Mouse (Mus musculus) limb, embryonic 14.5 days (tissue): ENCODE results near the gene Ccdc6. TPM values are rescaled to one million over a fixed set of nuclear protein-coding genes. Genes with fewer than 3 reads are reported as not detected.

Experiments used
- ATAC-seq: fragments of 200-750 bp; cut with Nextera tagmentation; 2 replicates; pipeline ENCODE4 v1.8.0; 2017; ENCODE audit warnings: low read depth, moderate number of reproducible peaks, moderate TSS enrichment; ENCODE audit not compliant: low FRiP score
- DNase-seq: peaks from one replicate; pipeline ENCODE4 v3.0.0-alpha.2; 2015; ENCODE audit warnings: low spot score
- H3K27ac ChIP-seq: fragments of 300-500 bp; sonication (generic); replicated peaks from 2 replicates; pipeline ENCODE4 v1.5.1; 2014; ENCODE audit warnings: low read depth, mild to moderate bottlenecking, low read length, moderate library complexity, mixed read lengths
- H3K27me3 ChIP-seq: fragments of 300-500 bp; sonication (generic); 2 replicates; pipeline ENCODE4 v1.6.1; 2014; ENCODE audit warnings: low read length, mixed read lengths; ENCODE audit not compliant: control insufficient read depth, insufficient read depth
- H3K36me3 ChIP-seq: fragments of 300-500 bp; sonication (generic); 2 replicates; pipeline ENCODE4 v1.6.1; 2014; ENCODE audit warnings: mild to moderate bottlenecking, low read length, moderate library complexity, mixed read lengths; ENCODE audit not compliant: control insufficient read depth, insufficient read depth
- H3K4me1 ChIP-seq: fragments of 300-500 bp; sonication (generic); 2 replicates; pipeline ENCODE4 v1.6.1; 2014; ENCODE audit warnings: antibody characterized with exemption, low read length, mixed read lengths; ENCODE audit not compliant: control insufficient read depth, insufficient read depth
- H3K4me2 ChIP-seq: fragments of 300-500 bp; sonication (generic); replicated peaks from 2 replicates; pipeline ENCODE4 v1.6.1; 2014; ENCODE audit warnings: low read depth, mild to moderate bottlenecking, low read length, moderate library complexity; ENCODE audit not compliant: severe bottlenecking
- H3K4me3 ChIP-seq: fragments of 300-500 bp; sonication (generic); replicated peaks from 2 replicates; pipeline ENCODE4 v1.5.1; 2014; ENCODE audit warnings: low read length
- H3K9ac ChIP-seq: fragments of 300-500 bp; sonication (generic); 2 replicates; pipeline ENCODE4 v1.6.1; 2014; ENCODE audit warnings: mild to moderate bottlenecking, low read depth, low read length, moderate library complexity; ENCODE audit not compliant: severe bottlenecking
- H3K9me3 ChIP-seq: fragments of 300-500 bp; sonication (generic); 2 replicates; pipeline ENCODE4 v1.6.1; 2016; ENCODE audit warnings: low read length; ENCODE audit not compliant: control insufficient read depth
- POLR2A ChIP-seq: fragments of 200-500 bp; IDR thresholded peaks from 2 replicates; pipeline ENCODE4 v1.8.0; 2012; ENCODE audit warnings: inconsistent platforms, mild to moderate bottlenecking, moderate library complexity, borderline replicate concordance; ENCODE audit not compliant: insufficient read depth, insufficient read length; ENCODE audit errors: extremely low read depth
- WGBS: fragments of 180-500 bp; shearing (Covaris S2); extraction: QIAGEN DNeasy Blood & Tissue Kit; methylation state at CpG from one replicate; pipeline ENCODE4 v1.1.7; 2014; 5-methylcytosine and 5-hydroxymethylcytosine counted together
- polyA plus RNA-seq, 2 experiments: library from polyadenylated mRNA; depleted of rRNA in 1 of 2; stranded (reverse) in 1 of 2; unstranded in 1 of 2; fragments of >200 nt; fragmentation: Nextera tagmentation in 1 of 2; extraction: Ambion mirVana in 1 of 2; gene quantifications; 2 replicates each; pipeline versions ENCODE4 v1.2.1 to v1.2.3; 2012 to 2014

Ccdc6 gene
- polyA plus RNA-seq, 2 experiments = 23.1 to 29.6 TPM

DNA sequence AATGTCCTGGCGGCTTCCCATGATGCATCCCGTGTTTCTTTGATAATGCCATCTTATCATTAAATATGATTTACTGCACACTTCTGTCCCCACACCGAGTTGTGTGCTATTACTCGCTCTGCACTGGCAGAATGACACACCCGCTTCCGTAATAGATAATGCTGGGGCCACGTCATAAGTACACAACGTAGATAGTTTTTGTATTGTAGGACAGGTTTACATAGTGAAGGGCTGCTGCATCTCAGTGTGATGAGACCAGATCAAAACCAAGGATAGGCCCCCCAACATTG lies 24.4 kb downstream of the Ccdc6 start:
- Histone ChIP-seq H3K4me1 (peaks cover 10% of the 10 kb centered on the region), H3K36me3 (no peaks in the 10 kb centered on the region), H3K27ac (no peak overlapping the region), H3K4me2 (no peak overlapping the region), H3K4me3 (no peak overlapping the region), H3K9me3 (no peaks in the 10 kb centered on the region), H3K9ac (no peak overlapping the region), H3K27me3 (no peaks in the 10 kb centered on the region)
- ATAC-seq (no peak), DNase-seq (no peak)
- no peak for TF ChIP-seq POLR2A
- WGBS = 89% methylated on average over 8 of the region's 8 CpGs

- DNase-seq (no peak), ATAC-seq (no peak)
- Histone ChIP-seq H3K27ac (no peak overlapping the region), H3K36me3 (no peaks in the 10 kb centered on the region), H3K4me2 (no peak overlapping the region), H3K9me3 (no peaks in the 10 kb centered on the region), H3K27me3 (no peaks in the 10 kb centered on the region), H3K9ac (no peak overlapping the region), H3K4me3 (no peak overlapping the region), H3K4me1 (peaks cover 10% of the 10 kb centered on the region)
- no peak for TF ChIP-seq POLR2A
- 100% methylated on average over 2 of the region's 2 CpGs for WGBS
Observed at GRCm38 (mm10) chr10:70123454-70123853, 26.5 kb downstream of the Ccdc6 start.

GRCm38 (mm10) chr10:70125491-70125890 lies 28.6 kb downstream of the Ccdc6 start:
- no peak for TF ChIP-seq POLR2A
- H3K36me3 ChIP-seq = no peaks in the 10 kb centered on the region
- H3K27ac ChIP-seq = no peak overlapping the region
- ATAC-seq (no peak), DNase-seq (no peak)
- no peak overlapping the region for H3K4me2 ChIP-seq
- H3K27me3 ChIP-seq = no peaks in the 10 kb centered on the region
- peaks cover 4% of the 10 kb centered on the region for H3K4me1 ChIP-seq
- no peak overlapping the region for H3K9ac ChIP-seq
- no peak overlapping the region for H3K4me3 ChIP-seq
- 69% methylated on average over 7 of the region's 7 CpGs for WGBS
- no peaks in the 10 kb centered on the region for H3K9me3 ChIP-seq

GRCm38 (mm10) chr10:70127273-70127672 lies 30.4 kb downstream of the Ccdc6 start:
- no peak overlapping the region for H3K9ac ChIP-seq
- DNase-seq = no peak
- no peaks in the 10 kb centered on the region for H3K9me3 ChIP-seq
- no peaks in the 10 kb centered on the region for H3K36me3 ChIP-seq
- TF ChIP-seq POLR2A = no peak
- WGBS = 82% methylated on average over 8 of the region's 8 CpGs
- 0 out of 2 replicates have a peak, but pooled peaks cover 3% of the 10 kb centered on the region for H3K4me1 ChIP-seq
- H3K4me3 ChIP-seq = no peak overlapping the region
- no peak for ATAC-seq
- H3K4me2 ChIP-seq = no peak overlapping the region
- no peaks in the 10 kb centered on the region for H3K27me3 ChIP-seq
- no peak overlapping the region for H3K27ac ChIP-seq

DNA sequence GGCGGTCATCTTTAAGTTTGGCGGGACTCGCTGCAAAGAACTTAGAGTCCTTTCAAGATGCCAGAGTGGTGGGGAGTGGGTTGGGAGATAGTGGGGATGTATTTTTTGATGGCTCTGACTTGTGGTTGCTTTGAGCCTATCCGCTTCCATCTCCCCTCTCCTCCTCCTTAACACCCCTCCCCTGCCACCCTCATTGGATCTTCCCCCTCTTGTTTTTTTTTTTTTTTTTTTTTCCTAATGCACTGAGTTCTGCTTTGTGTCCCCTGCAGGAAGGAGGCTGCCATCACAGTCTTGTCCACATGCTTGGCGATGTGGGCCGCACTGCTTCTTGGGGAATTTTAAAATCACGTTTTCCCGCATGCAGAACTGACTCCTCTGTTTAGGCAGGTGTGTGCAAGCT lies 31.5 kb downstream of the Ccdc6 start:
- Histone ChIP-seq H3K36me3 (no peaks in the 10 kb centered on the region), H3K27ac (no peak overlapping the region), H3K9ac (no peak overlapping the region), H3K9me3 (no peaks in the 10 kb centered on the region), H3K4me2 (no peak overlapping the region), H3K4me1 (peaks cover 11% of the 10 kb centered on the region), H3K27me3 (no peaks in the 10 kb centered on the region), H3K4me3 (no peak overlapping the region)
- WGBS = 91% methylated on average over 8 of the region's 8 CpGs
- no peak for TF ChIP-seq POLR2A
- ATAC-seq = no peak
- DNase-seq = no peak

- H3K4me3 ChIP-seq = no peak overlapping the region
- H3K9ac ChIP-seq = no peak overlapping the region
- no peaks in the 10 kb centered on the region for H3K36me3 ChIP-seq
- no peaks in the 10 kb centered on the region for H3K9me3 ChIP-seq
- no peak for TF ChIP-seq POLR2A
- no peaks in the 10 kb centered on the region for H3K27me3 ChIP-seq
- no peak overlapping the region for H3K4me2 ChIP-seq
- DNase-seq (peak; percentile 10), ATAC-seq (no peak)
- H3K27ac ChIP-seq = no peak overlapping the region
- 60% methylated on average over 5 of the region's 5 CpGs for WGBS
- H3K4me1 ChIP-seq = peaks cover 13% of the 10 kb centered on the region
Observed at GRCm38 (mm10) chr10:70132087-70132560, 35.2 kb downstream of the Ccdc6 start.
